Mouse (Mus musculus) liver, embryonic 15.5 days (tissue): ENCODE measurements around the gene Mpp2. TPM values are rescaled to one million over a fixed set of nuclear protein-coding genes. Genes with fewer than 3 reads are reported as not detected.

Experiments used
- ATAC-seq: fragments of 200-750 bp; cut with Nextera tagmentation; 2 replicates; pipeline ENCODE4 v1.8.0; 2017; ENCODE audit warnings: moderate number of reproducible peaks, mild to moderate bottlenecking, moderate library complexity; ENCODE audit not compliant: insufficient read depth
- H3K27ac ChIP-seq: fragments of 300-500 bp; sonication (generic); replicated peaks from 2 replicates; pipeline ENCODE4 v1.5.1; 2015; ENCODE audit warnings: mild to moderate bottlenecking, inconsistent platforms
- H3K27me3 ChIP-seq: fragments of 300-500 bp; sonication (generic); 2 replicates; pipeline ENCODE4 v1.6.1; 2015; ENCODE audit warnings: mild to moderate bottlenecking, inconsistent platforms
- H3K36me3 ChIP-seq: fragments of 300-500 bp; sonication (generic); replicated peaks from 2 replicates; pipeline ENCODE4 v1.6.1; 2015; ENCODE audit warnings: moderate library complexity, mild to moderate bottlenecking, inconsistent platforms
- H3K4me1 ChIP-seq: fragments of 300-500 bp; sonication (generic); replicated peaks from 2 replicates; pipeline ENCODE4 v1.6.1; 2015; ENCODE audit warnings: inconsistent platforms
- H3K4me2 ChIP-seq: fragments of 300-500 bp; sonication (generic); 2 replicates; pipeline ENCODE4 v1.6.1; 2015; ENCODE audit warnings: moderate library complexity, mild to moderate bottlenecking, inconsistent platforms
- H3K4me3 ChIP-seq: fragments of 300-500 bp; sonication (generic); replicated peaks from 2 replicates; pipeline ENCODE4 v1.5.1; 2015; ENCODE audit warnings: mild to moderate bottlenecking, inconsistent platforms
- H3K9ac ChIP-seq: fragments of 300-500 bp; sonication (generic); 2 replicates; pipeline ENCODE4 v1.6.1; 2015; ENCODE audit warnings: moderate library complexity, mild to moderate bottlenecking, inconsistent platforms
- H3K9me3 ChIP-seq: fragments of 300-500 bp; sonication (generic); replicated peaks from 2 replicates; pipeline ENCODE4 v1.6.1; 2016; ENCODE audit warnings: inconsistent platforms
- WGBS: fragments of 180-500 bp; shearing (Covaris S2); methylation state at CpG from one replicate; pipeline ENCODE4 v1.1.7; 2015; ENCODE audit warnings: mixed read lengths; ENCODE audit not compliant: insufficient replicate concordance; 5-methylcytosine and 5-hydroxymethylcytosine counted together
- polyA plus RNA-seq: library from polyadenylated mRNA; unstranded; fragments of >200 nt; fragmentation: Nextera tagmentation; extraction: Ambion mirVana; gene quantifications from 2 replicates; pipeline ENCODE4 v1.2.1, GENCODE M21; 2015

Mpp2 gene
- polyA plus RNA-seq, 1 experiment from 2014 or later, result 11.5 TPM

GRCm38 (mm10) chr11:102025354-102025753 is 63.0 kb downstream of the Mpp2 start:
- Histone ChIP-seq H3K36me3 (no peaks in the 10 kb centered on the region), H3K27ac (no peak overlapping the region), H3K4me3 (no peak overlapping the region), H3K4me2 (no peak overlapping the region), H3K27me3 (peaks cover 81% of the 10 kb centered on the region), H3K9me3 (no peaks in the 10 kb centered on the region), H3K9ac (no peak overlapping the region), H3K4me1 (peaks cover 30% of the 10 kb centered on the region)
- ATAC-seq, result no peak
- WGBS, result 44% methylated on average over 7 of the region's 7 CpGs

- H3K9ac ChIP-seq, result no peak overlapping the region
- no peak for ATAC-seq
- H3K27ac ChIP-seq, result no peak overlapping the region
These were observed 63.4 kb downstream of the Mpp2 start for GRCm38 (mm10) chr11:102024875-102025274.

GRCm38 (mm10) chr11:102024084-102024758 is 64.1 kb downstream of the Mpp2 start:
- Histone ChIP-seq H3K9me3 (no peaks in the 10 kb centered on the region), H3K27me3 (peaks cover 72% of the 10 kb centered on the region), H3K4me2 (no peak overlapping the region), H3K4me1 (peaks cover 21% of the 10 kb centered on the region), H3K4me3 (no peak overlapping the region), H3K36me3 (no peaks in the 10 kb centered on the region), H3K9ac (no peak overlapping the region), H3K27ac (no peak overlapping the region)
- no peak for ATAC-seq
- 72% methylated on average over 6 of the region's 6 CpGs for WGBS

More at GRCm38 (mm10) chr11:102024875-102025274, 63.4 kb downstream of the Mpp2 start:
- Histone ChIP-seq H3K4me1 (peaks cover 25% of the 10 kb centered on the region), H3K9me3 (no peaks in the 10 kb centered on the region), H3K36me3 (no peaks in the 10 kb centered on the region), H3K27me3 (peaks cover 77% of the 10 kb centered on the region), H3K4me2 (no peak overlapping the region), H3K4me3 (no peak overlapping the region)
- 59% methylated on average over 4 of the region's 4 CpGs for WGBS

GRCm38 (mm10) chr11:102023406-102023805 is 64.9 kb downstream of the Mpp2 start:
- H3K36me3 ChIP-seq, result no peaks in the 10 kb centered on the region

GRCm38 (mm10) chr11:102021196-102021595 is 67.1 kb downstream of the Mpp2 start:
- Histone ChIP-seq H3K36me3 (no peaks in the 10 kb centered on the region), H3K4me2 (no peak overlapping the region), H3K27me3 (peaks cover 43% of the 10 kb centered on the region), H3K27ac (no peak overlapping the region), H3K4me3 (no peak overlapping the region), H3K9me3 (no peaks in the 10 kb centered on the region), H3K9ac (no peak overlapping the region), H3K4me1 (peaks cover 2% of the 10 kb centered on the region)
- no peak for ATAC-seq
- 63% methylated on average over 5 of the region's 5 CpGs for WGBS

More at GRCm38 (mm10) chr11:102023406-102023805, 64.9 kb downstream of the Mpp2 start:
- H3K27me3 ChIP-seq, result peaks cover 65% of the 10 kb centered on the region
- no peak overlapping the region for H3K27ac ChIP-seq
- H3K4me2 ChIP-seq, result no peak overlapping the region
- no peak overlapping the region for H3K9ac ChIP-seq
- WGBS, result 72% methylated on average over 13 of the region's 13 CpGs
- no peaks in the 10 kb centered on the region for H3K9me3 ChIP-seq
- no peak for ATAC-seq
- H3K4me3 ChIP-seq, result no peak overlapping the region
- H3K4me1 ChIP-seq, result peaks cover 17% of the 10 kb centered on the region

GRCm38 (mm10) chr11:102019736-102020135 is 68.6 kb downstream of the Mpp2 start:
- Histone ChIP-seq H3K9ac (no peak overlapping the region), H3K27me3 (peaks cover 29% of the 10 kb centered on the region), H3K27ac (no peak overlapping the region), H3K36me3 (no peaks in the 10 kb centered on the region), H3K4me3 (no peak overlapping the region), H3K9me3 (no peaks in the 10 kb centered on the region), H3K4me1 (no peaks in the 10 kb centered on the region), H3K4me2 (no peak overlapping the region)
- WGBS, result 60% methylated on average over 9 of the region's 9 CpGs
- no peak for ATAC-seq

- 71% methylated on average over 1 of the region's 1 CpGs for WGBS
- no peak for ATAC-seq
- Histone ChIP-seq H3K36me3 (no peaks in the 10 kb centered on the region), H3K4me2 (no peak overlapping the region), H3K9me3 (no peaks in the 10 kb centered on the region), H3K4me1 (no peaks in the 10 kb centered on the region), H3K4me3 (no peak overlapping the region), H3K27ac (no peak overlapping the region), H3K9ac (no peak overlapping the region), H3K27me3 (no peaks in the 10 kb centered on the region; the same call in 1 of the 2 replicates)
These were observed 72.2 kb downstream of the Mpp2 start for GRCm38 (mm10) chr11:102016136-102016535.

GRCm38 (mm10) chr11:102015472-102015871 is 72.8 kb downstream of the Mpp2 start:
- H3K4me1 ChIP-seq, result no peaks in the 10 kb centered on the region
- H3K36me3 ChIP-seq, result no peaks in the 10 kb centered on the region
- 54% methylated on average over 6 of the region's 6 CpGs for WGBS
- no peaks in the 10 kb centered on the region for H3K9me3 ChIP-seq
- no peak overlapping the region for H3K9ac ChIP-seq
- no peak overlapping the region for H3K4me3 ChIP-seq
- no peak for ATAC-seq
- H3K27me3 ChIP-seq, result no peaks in the 10 kb centered on the region; the same call in 1 of the 2 replicates
- H3K27ac ChIP-seq, result no peak overlapping the region
- no peak overlapping the region for H3K4me2 ChIP-seq

- Histone ChIP-seq H3K9me3 (no peaks in the 10 kb centered on the region), H3K27ac (no peak overlapping the region), H3K27me3 (no peaks in the 10 kb centered on the region), H3K4me3 (no peak overlapping the region), H3K4me2 (no peak overlapping the region), H3K4me1 (no peaks in the 10 kb centered on the region), H3K9ac (no peak overlapping the region), H3K36me3 (no peaks in the 10 kb centered on the region)
- ATAC-seq, result no peak
- WGBS, result 65% methylated on average over 8 of the region's 8 CpGs
These were observed 75.1 kb downstream of the Mpp2 start for GRCm38 (mm10) chr11:102013201-102013600.

GRCm38 (mm10) chr11:102011510-102011909 is 76.8 kb downstream of the Mpp2 start:
- no peaks in the 10 kb centered on the region for H3K4me1 ChIP-seq
- no peak overlapping the region for H3K4me2 ChIP-seq
- WGBS, result 63% methylated on average over 8 of the region's 8 CpGs
- H3K4me3 ChIP-seq, result no peak overlapping the region
- H3K9ac ChIP-seq, result no peak overlapping the region
- ATAC-seq, result no peak
- no peaks in the 10 kb centered on the region for H3K36me3 ChIP-seq
- no peaks in the 10 kb centered on the region for H3K9me3 ChIP-seq
- H3K27ac ChIP-seq, result no peak overlapping the region
- H3K27me3 ChIP-seq, result no peaks in the 10 kb centered on the region

GRCm38 (mm10) chr11:102010140-102010539 is 78.2 kb downstream of the Mpp2 start:
- no peak overlapping the region for H3K4me3 ChIP-seq
- no peaks in the 10 kb centered on the region for H3K36me3 ChIP-seq
- H3K4me2 ChIP-seq, result no peak overlapping the region
- H3K27ac ChIP-seq, result no peak overlapping the region
- no peaks in the 10 kb centered on the region for H3K9me3 ChIP-seq
- H3K4me1 ChIP-seq, result no peaks in the 10 kb centered on the region
- no peak for ATAC-seq
- H3K9ac ChIP-seq, result no peak overlapping the region
- no peaks in the 10 kb centered on the region for H3K27me3 ChIP-seq
- WGBS, result 79% methylated on average over 13 of the region's 13 CpGs
